Mouse (Mus musculus): ENCODE measurements around the gene Gm47995.

DNA sequence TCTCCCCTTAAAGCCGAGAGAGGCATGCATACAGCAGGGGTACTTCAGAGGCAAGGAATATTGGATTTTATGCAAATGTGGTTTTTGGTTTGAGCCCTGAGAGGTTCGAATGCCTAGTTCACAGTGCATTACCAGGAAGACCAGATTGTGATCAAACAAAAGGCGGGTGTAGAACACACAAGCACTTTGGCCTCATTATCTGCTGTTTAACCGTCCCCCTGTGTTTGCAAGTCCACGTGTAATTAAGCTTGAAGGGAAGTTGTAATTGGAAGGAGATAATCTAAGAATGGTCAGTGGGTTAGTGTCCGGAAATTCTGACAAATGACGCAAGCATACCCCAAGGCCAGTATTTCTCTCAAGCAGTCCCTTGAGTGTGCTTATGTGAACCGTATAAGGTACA, 32.2 kb upstream of the Gm47995 start:
- TF ChIP-seq CTCF (conservative IDR thresholded peaks at IDR 0.05 in 1 of 2, IDR thresholded peaks at IDR 0.05 in 1 of 2; ENCODE audit: low read depth in 2 of 2, low read length in 2 of 2) (no peak), ZC3H11A (IDR thresholded peaks at IDR 0.05; ENCODE audit: low read depth, low read length) (no peak), EP300 (IDR thresholded peaks at IDR 0.05; ENCODE audit: low read length) (no peak), E2F4 (IDR thresholded peaks at IDR 0.05; ENCODE audit: insufficient replicate concordance, low read depth, low read length) (no peak), UBTF (IDR thresholded peaks at IDR 0.05; ENCODE audit: low read depth, low read length) (no peak), USF2 (conservative IDR thresholded peaks at IDR 0.05; ENCODE audit: low read depth, low read length) (no peak)

Measured in CH12.LX (cell line).